Mouse (Mus musculus) embryonic fibroblast, embryonic 13.5 days (primary cell): Measurements from ENCODE around the gene Il4ra. TPM values are rescaled to one million over a fixed set of nuclear protein-coding genes. Genes with fewer than 3 reads are reported as not detected.

Experiments
- H3K27ac ChIP-seq: 2 replicates; pipeline ENCODE4 v1.5.1; 2012; ENCODE audit warnings: low read length, control low read depth, inconsistent platforms; ENCODE audit not compliant: insufficient read depth
- H3K4me1 ChIP-seq: 2 replicates; pipeline ENCODE4 v1.6.1; 2011; ENCODE audit warnings: low read length; ENCODE audit not compliant: control insufficient read depth, insufficient read depth
- H3K4me3 ChIP-seq: 2 replicates; pipeline ENCODE4 v1.5.1; 2011; ENCODE audit warnings: mild to moderate bottlenecking, control low read depth, low read length; ENCODE audit not compliant: insufficient read depth
- CTCF ChIP-seq: IDR thresholded peaks from 2 replicates; pipeline ENCODE4 v1.5.1; 2011; ENCODE audit warnings: mild to moderate bottlenecking, control low read depth, low read length, moderate library complexity, borderline replicate concordance; ENCODE audit not compliant: insufficient read depth
- POLR2A ChIP-seq: IDR thresholded peaks from 2 replicates; pipeline ENCODE4 v1.6.1; 2011; ENCODE audit warnings: low read depth, mild to moderate bottlenecking, control low read depth, low read length, moderate library complexity
- polyA plus RNA-seq: library from polyadenylated mRNA; stranded (reverse); fragments of >200 nt; gene quantifications from 2 replicates; pipeline ENCODE4 v1.2.4, GENCODE M21; 2011; ENCODE audit warnings: low read depth; ENCODE audit not compliant: missing spikeins, insufficient read length

Gene Il4ra
- polyA plus RNA-seq, 1 experiment, result 45.7 TPM

- Histone ChIP-seq H3K4me3 (no peak overlapping the region), H3K27ac (no peak overlapping the region), H3K4me1 (peaks cover 8% of the 10 kb centered on the region)
- TF ChIP-seq CTCF (no peak), POLR2A (no peak)
These were observed 32.2 kb upstream of the Il4ra start for GRCm38 (mm10) chr7:125519715-125520114.

GRCm38 (mm10) chr7:125523051-125523450 lies 28.9 kb upstream of the Il4ra start:
- H3K4me1 ChIP-seq, result no peaks in the 10 kb centered on the region
- TF ChIP-seq CTCF (no peak), POLR2A (no peak)
- no peak overlapping the region for H3K27ac ChIP-seq
- H3K4me3 ChIP-seq, result no peak overlapping the region

- Histone ChIP-seq H3K4me3 (no peak overlapping the region), H3K4me1 (no peaks in the 10 kb centered on the region), H3K27ac (no peak overlapping the region)
- no peak for TF ChIP-seq POLR2A
- no peak for TF ChIP-seq CTCF
These were observed 24.7 kb upstream of the Il4ra start for GRCm38 (mm10) chr7:125527186-125527585.

GRCm38 (mm10) chr7:125527901-125528580 lies 23.9 kb upstream of the Il4ra start:
- TF ChIP-seq CTCF, result no peak
- no peak for TF ChIP-seq POLR2A
- H3K27ac ChIP-seq, result no peak overlapping the region
- no peak overlapping the region for H3K4me3 ChIP-seq
- H3K4me1 ChIP-seq, result no peaks in the 10 kb centered on the region

- H3K4me3 ChIP-seq, result no peak overlapping the region
- H3K4me1 ChIP-seq, result peaks cover 14% of the 10 kb centered on the region
- peak overlapping the region; percentile 95 for H3K27ac ChIP-seq
- TF ChIP-seq POLR2A (0 out of 2 replicates have a peak, but pooled peaks have one; percentile 35), CTCF (no peak)
These were observed 12.6 kb upstream of the Il4ra start for GRCm38 (mm10) chr7:125539351-125539750.

- H3K4me1 ChIP-seq, result peaks cover 14% of the 10 kb centered on the region
- H3K4me3 ChIP-seq, result no peak overlapping the region
- TF ChIP-seq CTCF (no peak), POLR2A (no peak)
- H3K27ac ChIP-seq, result no peak overlapping the region
These were observed 10.9 kb upstream of the Il4ra start for GRCm38 (mm10) chr7:125541026-125541425.

- Histone ChIP-seq H3K27ac (no peak overlapping the region), H3K4me3 (no peak overlapping the region), H3K4me1 (peaks cover 10% of the 10 kb centered on the region)
- TF ChIP-seq CTCF (no peak), POLR2A (no peak)
These were observed 10.1 kb upstream of the Il4ra start for GRCm38 (mm10) chr7:125541821-125542220.

GRCm38 (mm10) chr7:125542335-125543050 lies 9.4 kb upstream of the Il4ra start:
- Histone ChIP-seq H3K4me3 (no peak overlapping the region), H3K27ac (no peak overlapping the region), H3K4me1 (peaks cover 6% of the 10 kb centered on the region)
- no peak for TF ChIP-seq CTCF
- TF ChIP-seq POLR2A, result no peak

GRCm38 (mm10) chr7:125543497-125543896 lies 8.4 kb upstream of the Il4ra start:
- no peak overlapping the region for H3K27ac ChIP-seq

GRCm38 (mm10) chr7:125545331-125545730 lies 6.6 kb upstream of the Il4ra start:
- TF ChIP-seq POLR2A, result no peak
- TF ChIP-seq CTCF, result no peak
- 0 out of 2 replicates have a peak, but pooled peaks cover 1% of the 10 kb centered on the region for H3K4me1 ChIP-seq
- H3K4me3 ChIP-seq, result no peak overlapping the region
- no peak overlapping the region for H3K27ac ChIP-seq

More at GRCm38 (mm10) chr7:125543497-125543896, 8.4 kb upstream of the Il4ra start:
- peaks cover 5% of the 10 kb centered on the region for H3K4me1 ChIP-seq
- H3K4me3 ChIP-seq, result no peak overlapping the region
- no peak for TF ChIP-seq CTCF
- no peak for TF ChIP-seq POLR2A
